Mouse (Mus musculus): ENCODE data around the gene Alg6.

The Alg6 gene

DNA sequence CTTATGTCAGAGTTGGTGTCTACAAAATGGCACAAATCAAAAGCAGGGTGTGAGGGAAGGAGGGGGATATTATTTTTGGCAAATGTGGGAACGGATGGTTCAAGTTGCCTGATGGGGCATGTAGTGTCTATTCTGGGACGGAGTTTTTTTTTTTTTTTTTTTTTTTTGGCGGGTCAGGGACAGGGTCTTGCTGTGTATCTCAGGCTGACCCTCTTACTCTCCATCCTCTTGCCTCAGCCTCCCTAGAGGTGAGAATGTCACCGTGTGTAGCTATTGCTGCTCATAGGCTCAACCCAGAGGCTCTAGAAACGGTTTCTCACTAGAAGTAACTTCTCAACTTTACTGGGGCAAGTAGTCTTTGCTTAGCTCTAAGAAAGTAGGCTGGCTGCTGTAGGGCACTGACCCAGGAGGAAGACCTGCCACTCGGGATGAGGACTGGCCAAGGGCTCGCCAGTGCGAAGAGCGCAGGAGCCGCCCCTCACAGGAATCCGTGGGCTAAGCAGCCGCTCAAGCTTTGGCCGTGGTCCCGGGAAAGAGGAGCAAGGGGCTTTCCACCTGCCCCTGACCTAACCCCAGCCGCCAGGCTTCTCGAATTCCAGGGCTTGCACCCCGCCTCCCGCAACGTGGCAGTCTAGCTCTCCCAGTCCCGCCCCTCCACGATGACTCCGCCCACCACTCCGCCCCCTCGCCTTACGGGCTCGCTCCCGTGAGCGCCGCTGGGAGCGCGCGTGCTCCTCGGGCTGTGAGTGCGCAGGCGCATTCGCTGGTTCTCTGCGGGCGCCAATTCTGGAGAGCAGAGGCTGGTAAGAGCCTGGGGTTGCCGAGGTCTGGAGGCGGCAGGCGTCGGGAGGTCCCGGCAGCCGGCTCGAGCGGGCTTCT, at the start of gene Alg6:
Gene Alg6 (plus strand): TSS at position 761 of the 879 bp plus-strand sequence.
- peak; percentile 95 for DNase-seq (ENCODE audit: low spot score)

- DNase-seq (ENCODE audit: low spot score): no peak
Observed at GRCm38 (mm10) chr4:99670203-99670851, 45.1 kb upstream of the Alg6 start.

DNA sequence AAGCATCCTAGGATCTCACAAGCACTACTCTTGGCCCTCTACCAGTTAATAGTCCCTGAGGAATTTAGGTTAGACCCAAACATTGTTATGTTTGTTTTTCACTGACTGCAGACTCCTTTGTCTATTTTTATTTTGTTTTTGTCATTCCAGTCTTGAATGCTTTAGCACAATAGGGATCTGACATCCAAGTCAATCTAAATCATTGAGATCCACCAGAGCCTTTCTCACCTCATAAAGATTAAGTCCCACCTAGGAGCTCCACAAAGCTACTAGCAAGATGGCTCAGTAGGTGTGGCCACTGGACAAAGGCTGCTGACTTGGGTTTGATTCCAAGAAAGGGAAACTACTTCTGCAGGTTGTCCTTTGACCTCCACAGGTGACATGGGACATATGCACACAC, 40.3 kb upstream of the Alg6 start:
- no peak for DNase-seq (ENCODE audit: low spot score)

DNA sequence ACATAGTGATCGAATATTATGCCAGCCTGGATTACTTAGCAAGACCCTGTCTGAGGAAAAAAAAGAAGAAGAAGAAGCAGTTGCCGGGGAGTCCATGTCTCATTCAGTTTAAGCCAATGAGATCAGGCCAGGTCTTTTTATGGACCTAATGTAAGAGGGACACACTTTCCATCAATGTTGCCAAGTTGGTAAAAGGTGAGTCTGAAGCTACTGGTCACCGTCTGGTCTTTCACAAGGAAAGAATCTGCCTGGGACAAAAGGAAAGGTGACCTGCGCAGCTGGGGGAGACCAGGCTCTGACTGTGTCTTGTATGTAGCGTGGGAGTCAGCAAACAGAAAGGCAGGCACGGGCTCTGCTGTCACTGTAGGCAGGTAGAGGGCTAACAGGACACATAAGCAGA, 31.5 kb upstream of the Alg6 start:
- no peak for DNase-seq (ENCODE audit: low spot score)

GRCm38 (mm10) chr4:99686308-99686707, 29.2 kb upstream of the Alg6 start:
- no peak for DNase-seq (ENCODE audit: low spot score)

GRCm38 (mm10) chr4:99712583-99713183, 2.8 kb upstream of the Alg6 start:
- DNase-seq (ENCODE audit: low spot score): no peak

DNA sequence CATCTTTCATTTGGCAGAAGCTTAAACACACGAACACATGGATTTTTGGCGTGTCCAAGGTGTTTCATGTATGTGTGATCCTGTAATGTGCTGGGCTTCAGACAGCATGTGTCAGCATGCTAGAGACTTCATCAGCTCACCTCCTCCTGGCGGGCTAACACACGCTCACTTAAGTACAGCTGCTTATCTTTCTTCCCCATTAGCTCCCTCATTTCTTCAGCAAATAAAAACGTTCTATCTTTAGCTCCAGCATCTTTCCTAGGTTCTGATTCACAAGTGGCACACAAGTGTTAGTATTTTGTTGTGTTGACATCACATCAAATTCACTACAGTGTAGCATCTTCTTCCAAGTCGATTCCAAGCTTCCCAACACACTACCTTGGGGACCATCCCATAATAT, 1.5 kb upstream of the Alg6 start:
- no peak for DNase-seq (ENCODE audit: low spot score)

DNA sequence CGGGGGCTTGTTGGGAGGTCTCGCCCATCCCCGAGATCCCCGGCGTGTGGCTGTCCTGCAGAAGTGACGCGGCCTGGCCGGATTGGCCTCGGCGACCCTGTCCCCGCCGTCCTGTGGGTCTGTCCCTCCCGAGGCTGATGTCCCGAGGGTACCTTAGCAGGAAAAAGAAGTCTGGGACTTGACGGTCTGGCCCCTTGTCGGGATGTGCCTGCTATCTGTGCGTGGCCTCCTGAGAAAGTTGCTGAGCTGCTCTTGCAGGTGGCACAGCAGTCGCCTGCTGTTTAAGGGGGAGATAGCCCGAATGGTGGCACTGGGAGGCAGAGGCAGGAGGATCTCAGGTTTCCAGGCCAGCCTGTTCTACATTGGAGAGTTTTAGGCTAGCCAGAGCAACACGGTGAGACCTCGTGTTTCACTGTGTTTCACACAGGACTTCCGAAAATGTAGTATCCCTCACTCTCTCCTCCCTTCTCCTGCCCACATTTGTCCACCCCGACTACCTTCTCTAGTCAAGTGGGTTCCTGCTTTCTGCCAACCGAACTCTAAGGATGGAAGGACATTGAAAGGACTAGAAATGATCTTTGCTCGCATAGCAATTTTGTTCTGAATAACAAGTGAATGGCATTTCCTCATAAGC, 436 bp downstream of the Alg6 start:
- DNase-seq (ENCODE audit: low spot score): no peak

DNA sequence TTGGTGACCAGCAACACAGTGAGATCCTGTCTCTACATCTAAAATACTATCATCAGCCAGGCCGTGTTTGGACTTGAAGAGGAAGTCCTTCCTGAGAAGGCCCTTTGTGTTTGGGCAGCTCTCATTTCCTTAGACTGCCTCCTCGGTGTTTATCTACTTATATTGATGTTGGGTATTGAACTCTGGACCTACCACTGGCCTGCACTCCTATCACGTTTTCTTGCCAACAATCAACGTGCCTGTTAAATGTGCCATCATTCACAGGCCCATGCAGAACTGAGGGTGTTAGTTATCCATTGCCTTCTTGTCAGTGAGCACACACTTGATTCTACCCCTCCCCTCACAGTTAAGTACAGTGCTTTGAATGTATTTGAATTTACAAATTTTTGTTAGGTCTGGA, 2.4 kb downstream of the Alg6 start:
- DNase-seq (ENCODE audit: low spot score): no peak

GRCm38 (mm10) chr4:99724331-99724730, 8.9 kb downstream of the Alg6 start:
- no peak for DNase-seq (ENCODE audit: low spot score)

- DNase-seq (ENCODE audit: low spot score): no peak
Observed at GRCm38 (mm10) chr4:99725914-99726451, 10.5 kb downstream of the Alg6 start.

DNA sequence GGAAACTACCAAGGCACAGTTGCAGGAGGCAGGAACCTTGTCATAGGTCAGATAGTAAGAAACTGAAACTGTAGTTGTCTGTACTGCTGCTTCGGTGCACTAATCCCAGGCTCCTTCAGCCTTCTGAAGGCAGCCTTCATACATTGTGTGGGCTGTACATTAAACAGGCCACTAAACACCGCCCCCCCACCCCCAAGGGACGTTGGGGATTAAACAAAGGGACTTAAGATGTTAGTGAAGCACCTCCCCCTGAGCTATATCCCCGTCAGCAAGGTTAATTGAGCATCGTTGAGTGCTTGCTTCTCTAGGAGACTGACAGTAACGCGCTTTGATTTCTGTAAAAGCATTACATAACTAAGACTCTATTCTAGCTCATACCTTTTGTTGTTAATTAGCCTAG, 24.4 kb downstream of the Alg6 start:
- no peak for DNase-seq (ENCODE audit: low spot score)

DNA sequence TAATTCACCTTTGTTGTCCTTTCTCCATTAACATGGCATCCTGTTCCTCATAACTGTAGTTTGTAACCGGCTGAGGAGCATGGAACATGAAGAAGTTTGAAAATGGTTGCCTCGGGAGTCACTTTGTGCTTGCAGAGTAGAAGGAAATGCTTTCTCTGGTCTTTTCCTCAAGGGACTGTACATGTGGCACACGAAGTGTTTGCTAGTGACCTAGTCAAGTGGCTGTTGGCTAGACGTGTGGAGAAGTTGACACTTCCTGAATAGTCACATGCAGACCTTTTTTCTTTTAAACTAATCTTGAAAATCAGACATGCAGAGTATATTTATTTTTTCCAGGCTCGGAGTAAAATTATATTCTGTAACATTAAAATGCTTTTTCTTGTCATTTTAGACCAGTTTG, 37.0 kb downstream of the Alg6 start:
- DNase-seq (ENCODE audit: low spot score): no peak

- no peak for DNase-seq (ENCODE audit: low spot score)
Observed at GRCm38 (mm10) chr4:99766303-99766702, 50.8 kb downstream of the Alg6 start.

DNA sequence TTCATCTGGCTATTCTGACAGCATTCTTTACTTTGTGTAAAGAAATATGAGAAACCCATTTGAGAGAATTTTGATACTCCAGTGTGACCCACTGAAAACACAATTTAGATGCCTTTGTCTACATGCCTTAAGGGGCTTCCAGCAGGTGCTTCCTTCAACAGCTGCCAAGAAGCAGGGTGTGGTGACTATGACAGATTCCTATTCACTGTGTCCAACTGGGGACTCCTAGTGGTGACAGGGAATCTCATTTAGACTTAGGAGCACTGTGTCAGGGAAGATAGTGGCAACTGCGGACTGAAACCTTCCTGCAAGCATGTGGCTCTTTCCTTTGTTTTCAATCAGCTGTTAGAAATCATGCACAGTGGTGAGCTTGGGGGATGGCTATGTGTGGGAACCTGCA, 51.3 kb downstream of the Alg6 start:
- DNase-seq (ENCODE audit: low spot score): no peak

GRCm38 (mm10) chr4:99770555-99770954, 55.1 kb downstream of the Alg6 start:
- DNase-seq (ENCODE audit: low spot score): no peak

GRCm38 (mm10) chr4:99773041-99773440, 57.6 kb downstream of the Alg6 start:
- DNase-seq (ENCODE audit: low spot score): no peak

DNA sequence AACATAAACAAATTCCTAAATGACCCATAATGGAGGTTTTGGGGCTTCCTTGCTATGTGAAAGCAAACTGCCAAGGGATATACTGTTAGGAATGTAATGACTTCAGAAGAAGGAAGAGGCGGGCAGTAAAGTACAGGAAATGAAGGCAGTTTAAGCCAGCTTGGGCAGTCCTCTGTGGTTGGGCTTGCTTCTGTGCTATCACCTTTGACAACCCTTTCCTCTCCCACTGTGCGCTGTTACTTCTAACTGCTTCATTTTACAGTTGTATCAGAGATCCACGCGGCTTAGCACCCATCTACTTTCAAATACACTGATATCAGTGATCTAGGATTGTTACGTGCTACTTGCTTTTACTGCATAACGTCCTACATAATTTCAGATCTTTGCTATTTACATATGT, 76.9 kb downstream of the Alg6 start:
- DNase-seq (ENCODE audit: low spot score): no peak
